Mouse (Mus musculus) forebrain, embryonic 14.5 days (tissue): ENCODE data around the gene Ccl2. TPM values are rescaled to one million over a fixed set of nuclear protein-coding genes. Genes with fewer than 3 reads are reported as not detected.
A peak's percentile ranks its signal among the peaks of the same experiment; 100 is the strongest.

ENCODE experiments used
- ATAC-seq: fragments of 200-750 bp; cut with Nextera tagmentation; 2 replicates; pipeline ENCODE4 v1.8.0; 2017; ENCODE audit warnings: mild to moderate bottlenecking, moderate library complexity
- DNase-seq: peaks from one replicate; pipeline ENCODE4 v3.0.0-alpha.2; 2015; ENCODE audit warnings: low spot score
- H3K27ac ChIP-seq: fragments of 300-500 bp; sonication (generic); 2 replicates; pipeline ENCODE4 v1.5.1; 2014; ENCODE audit warnings: low read depth, mild to moderate bottlenecking, control low read depth, low read length, moderate library complexity
- H3K27me3 ChIP-seq: fragments of 300-500 bp; sonication (generic); replicated peaks from 2 replicates; pipeline ENCODE4 v1.6.1; 2014; ENCODE audit warnings: low read length, control low read depth, mixed read lengths; ENCODE audit not compliant: control insufficient read depth, insufficient read depth
- H3K36me3 ChIP-seq: fragments of 300-500 bp; sonication (generic); 2 replicates; pipeline ENCODE4 v1.6.1; 2014; ENCODE audit warnings: low read length, control low read depth; ENCODE audit not compliant: control insufficient read depth, insufficient read depth
- H3K4me1 ChIP-seq: fragments of 300-500 bp; sonication (generic); 2 replicates; pipeline ENCODE4 v1.6.1; 2014; ENCODE audit warnings: antibody characterized with exemption, low read length, control low read depth; ENCODE audit not compliant: control insufficient read depth, insufficient read depth
- H3K4me2 ChIP-seq: fragments of 300-500 bp; sonication (generic); 2 replicates; pipeline ENCODE4 v1.6.1; 2014; ENCODE audit warnings: mild to moderate bottlenecking, control low read depth, low read length
- H3K4me3 ChIP-seq: fragments of 300-500 bp; sonication (generic); 2 replicates; pipeline ENCODE4 v1.5.1; 2014; ENCODE audit warnings: low read depth, low read length, control low read depth
- H3K9ac ChIP-seq: fragments of 300-500 bp; sonication (generic); 2 replicates; pipeline ENCODE4 v1.6.1; 2014; ENCODE audit warnings: mild to moderate bottlenecking, low read length, control low read depth, moderate library complexity
- H3K9me3 ChIP-seq: fragments of 300-500 bp; sonication (generic); replicated peaks from 2 replicates; pipeline ENCODE4 v1.6.1; 2016; ENCODE audit warnings: low read length, control low read depth, mixed read lengths; ENCODE audit not compliant: control insufficient read depth
- whole genome bisulfite sequencing: fragments of 180-500 bp; shearing (Covaris S2); extraction: QIAGEN DNeasy Blood & Tissue Kit; methylation state at CpG from one replicate; pipeline ENCODE4 v1.1.7; 2014; 5-methylcytosine and 5-hydroxymethylcytosine counted together
- polyA plus RNA-seq: library from polyadenylated mRNA; unstranded; fragments of >200 nt; fragmentation: Nextera tagmentation; extraction: Ambion mirVana; gene quantifications from 2 replicates; pipeline ENCODE4 v1.2.1, GENCODE M21; 2014

Ccl2 gene
- polyA plus RNA-seq, 1 experiment from 2014 or later, result 0.93 TPM

GRCm38 (mm10) chr11:82047746-82048415 is 12.5 kb downstream of the Ccl2 start:
- no peak for ATAC-seq
- Histone ChIP-seq H3K36me3 (no peaks in the 10 kb centered on the region), H3K27me3 (no peaks in the 10 kb centered on the region), H3K4me3 (no peak overlapping the region), H3K9ac (no peak overlapping the region), H3K27ac (no peak overlapping the region), H3K4me2 (no peak overlapping the region), H3K9me3 (no peaks in the 10 kb centered on the region), H3K4me1 (no peaks in the 10 kb centered on the region)
- DNase-seq, result peak; percentile 16
- 48% methylated on average over 6 of the region's 6 CpGs for WGBS

GRCm38 (mm10) chr11:82053849-82054248 is 18.5 kb downstream of the Ccl2 start:
- ATAC-seq (no peak), DNase-seq (no peak)
- 91% methylated on average over 7 of the region's 7 CpGs for WGBS
- no peaks in the 10 kb centered on the region for H3K27me3 ChIP-seq
- no peak overlapping the region for H3K27ac ChIP-seq
- H3K4me2 ChIP-seq, result no peak overlapping the region
- no peaks in the 10 kb centered on the region for H3K4me1 ChIP-seq
- H3K36me3 ChIP-seq, result no peaks in the 10 kb centered on the region
- no peak overlapping the region for H3K9ac ChIP-seq
- no peaks in the 10 kb centered on the region for H3K9me3 ChIP-seq
- no peak overlapping the region for H3K4me3 ChIP-seq

- Histone ChIP-seq H3K4me3 (no peak within 1 kb of the TSS), H3K9me3 (no peaks in the 10 kb centered on the region), H3K4me1 (no peaks in the 10 kb centered on the region), H3K36me3 (no peaks in the 10 kb centered on the region), H3K27ac (no peak within 1 kb of the TSS), H3K4me2 (no peak within 1 kb of the TSS), H3K27me3 (no peaks in the 10 kb centered on the region), H3K9ac (no peak within 1 kb of the TSS)
- DNase-seq (no peak), ATAC-seq (no peak)
- 79% methylated on average over 6 of the region's 6 CpGs for WGBS
These were observed 22.3 kb downstream of the Ccl2 start, which contains the start of gene Ccl11 for GRCm38 (mm10) chr11:82057646-82058045. TSS of gene Ccl11 (plus strand) at chr11:82057823.

- ATAC-seq (no peak), DNase-seq (no peak)
- H3K4me2 ChIP-seq, result no peak overlapping the region
- H3K27me3 ChIP-seq, result no peaks in the 10 kb centered on the region
- H3K36me3 ChIP-seq, result no peaks in the 10 kb centered on the region
- H3K27ac ChIP-seq, result no peak overlapping the region
- no peaks in the 10 kb centered on the region for H3K9me3 ChIP-seq
- WGBS, result 79% methylated on average over 3 of the region's 3 CpGs
- no peak overlapping the region for H3K4me3 ChIP-seq
- no peak overlapping the region for H3K9ac ChIP-seq
- H3K4me1 ChIP-seq, result no peaks in the 10 kb centered on the region
These were observed 26.9 kb downstream of the Ccl2 start for GRCm38 (mm10) chr11:82062226-82062625.

GRCm38 (mm10) chr11:82063454-82063853 is 28.1 kb downstream of the Ccl2 start:
- ATAC-seq (no peak), DNase-seq (no peak)
- Histone ChIP-seq H3K27ac (no peak overlapping the region), H3K4me3 (no peak overlapping the region), H3K9ac (no peak overlapping the region), H3K9me3 (no peaks in the 10 kb centered on the region), H3K36me3 (no peaks in the 10 kb centered on the region), H3K27me3 (no peaks in the 10 kb centered on the region), H3K4me1 (no peaks in the 10 kb centered on the region), H3K4me2 (no peak overlapping the region)
- 78% methylated on average over 2 of the region's 2 CpGs for WGBS

GRCm38 (mm10) chr11:82066953-82067571 is 31.7 kb downstream of the Ccl2 start:
- H3K9ac ChIP-seq, result no peak overlapping the region
- no peaks in the 10 kb centered on the region for H3K27me3 ChIP-seq
- no peak overlapping the region for H3K4me2 ChIP-seq
- no peaks in the 10 kb centered on the region for H3K4me1 ChIP-seq
- WGBS, result 87% methylated on average over 7 of the region's 7 CpGs
- no peak overlapping the region for H3K27ac ChIP-seq
- no peaks in the 10 kb centered on the region for H3K36me3 ChIP-seq
- no peak for ATAC-seq
- no peaks in the 10 kb centered on the region for H3K9me3 ChIP-seq
- H3K4me3 ChIP-seq, result no peak overlapping the region
- no peak for DNase-seq

GRCm38 (mm10) chr11:82071076-82071475 is 35.7 kb downstream of the Ccl2 start:
- Histone ChIP-seq H3K9me3 (no peaks in the 10 kb centered on the region), H3K4me2 (no peak overlapping the region), H3K9ac (no peak overlapping the region), H3K27ac (no peak overlapping the region), H3K36me3 (no peaks in the 10 kb centered on the region), H3K4me3 (no peak overlapping the region), H3K27me3 (no peaks in the 10 kb centered on the region), H3K4me1 (no peaks in the 10 kb centered on the region)
- ATAC-seq, result no peak
- WGBS, result 78% methylated on average over 3 of the region's 3 CpGs
- no peak for DNase-seq

GRCm38 (mm10) chr11:82072374-82072773 is 37.0 kb downstream of the Ccl2 start:
- Histone ChIP-seq H3K9ac (no peak overlapping the region), H3K9me3 (no peaks in the 10 kb centered on the region), H3K27ac (no peak overlapping the region), H3K27me3 (no peaks in the 10 kb centered on the region), H3K36me3 (no peaks in the 10 kb centered on the region), H3K4me3 (no peak overlapping the region), H3K4me2 (no peak overlapping the region), H3K4me1 (no peaks in the 10 kb centered on the region)
- 86% methylated on average over 1 of the region's 1 CpGs for WGBS
- ATAC-seq (no peak), DNase-seq (no peak)

- Histone ChIP-seq H3K9ac (no peak overlapping the region), H3K4me1 (no peaks in the 10 kb centered on the region), H3K36me3 (no peaks in the 10 kb centered on the region), H3K27ac (no peak overlapping the region), H3K9me3 (no peaks in the 10 kb centered on the region), H3K27me3 (no peaks in the 10 kb centered on the region), H3K4me3 (no peak overlapping the region), H3K4me2 (no peak overlapping the region)
- no peak for DNase-seq
- no peak for ATAC-seq
- WGBS, result 83% methylated on average over 3 of the region's 3 CpGs
These were observed 37.6 kb downstream of the Ccl2 start for GRCm38 (mm10) chr11:82072984-82073383.
